Mouse (Mus musculus) lung, embryonic 16.5 days (tissue): ENCODE measurements around the gene Agtrap. TPM values are rescaled to one million over a fixed set of nuclear protein-coding genes. Genes with fewer than 3 reads are reported as not detected.

Source experiments
- ATAC-seq: fragments of 200-750 bp; cut with Nextera tagmentation; 2 replicates; pipeline ENCODE4 v1.8.0; 2017; ENCODE audit warnings: low read depth, mild to moderate bottlenecking, moderate library complexity
- H3K27ac ChIP-seq: fragments of 300-500 bp; sonication (generic); 2 replicates; pipeline ENCODE4 v1.5.1; 2014; ENCODE audit warnings: mild to moderate bottlenecking, control low read depth, low read length
- H3K27me3 ChIP-seq: fragments of 300-500 bp; sonication (generic); 2 replicates; pipeline ENCODE4 v1.6.1; 2014; ENCODE audit warnings: low read depth, low read length, mixed read lengths; ENCODE audit not compliant: control insufficient read depth, insufficient read depth
- H3K36me3 ChIP-seq: fragments of 300-500 bp; sonication (generic); 2 replicates; pipeline ENCODE4 v1.6.1; 2014; ENCODE audit warnings: low read length; ENCODE audit not compliant: control insufficient read depth, insufficient read depth
- H3K4me1 ChIP-seq: fragments of 300-500 bp; sonication (generic); replicated peaks from 2 replicates; pipeline ENCODE4 v1.6.1; 2014; ENCODE audit warnings: low read length, mixed read lengths; ENCODE audit not compliant: control insufficient read depth, insufficient read depth
- H3K4me2 ChIP-seq: fragments of 300-500 bp; sonication (generic); 2 replicates; pipeline ENCODE4 v1.6.1; 2014; ENCODE audit warnings: low read depth, low read length, control low read depth
- H3K4me3 ChIP-seq: fragments of 300-500 bp; sonication (generic); 2 replicates; pipeline ENCODE4 v1.5.1; 2014; ENCODE audit warnings: mild to moderate bottlenecking, low read length, control low read depth
- H3K9ac ChIP-seq: fragments of 300-500 bp; sonication (generic); 2 replicates; pipeline ENCODE4 v1.6.1; 2014; ENCODE audit warnings: low read length, control low read depth
- H3K9me3 ChIP-seq: fragments of 300-500 bp; sonication (generic); 2 replicates; pipeline ENCODE4 v1.6.1; 2016; ENCODE audit warnings: low read length; ENCODE audit not compliant: control insufficient read depth
- WGBS: fragments of 180-500 bp; shearing (Covaris S2); extraction: QIAGEN DNeasy Blood & Tissue Kit; methylation state at CpG from one replicate; pipeline ENCODE4 v1.1.7; 2014; 5-methylcytosine and 5-hydroxymethylcytosine counted together
- polyA plus RNA-seq: library from polyadenylated mRNA; unstranded; fragments of >200 nt; fragmentation: Nextera tagmentation; extraction: Ambion mirVana; gene quantifications from 2 replicates; pipeline ENCODE4 v1.2.1, GENCODE M21; 2015

Gene Agtrap
- polyA plus RNA-seq, 1 experiment from 2014 or later, result 16.3 TPM

DNA sequence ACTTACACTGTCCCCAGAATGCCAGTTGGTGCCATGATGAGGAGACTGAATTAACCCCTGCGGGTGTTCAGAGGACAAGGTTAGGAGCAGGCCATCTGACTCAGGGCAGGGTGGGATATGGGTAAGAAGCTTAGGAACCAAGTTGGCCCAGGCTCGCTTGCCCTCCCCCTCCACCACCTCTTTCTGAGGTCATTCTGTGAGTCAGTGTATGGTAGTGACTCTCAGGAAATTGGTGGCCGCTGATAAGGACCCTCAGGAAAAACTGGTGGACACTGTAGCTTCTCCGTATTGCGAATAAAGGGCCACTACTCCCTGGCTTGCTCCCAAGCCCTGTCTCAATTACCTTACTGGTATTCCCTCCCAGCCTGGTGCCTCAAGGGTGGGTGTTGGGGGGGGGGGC lies 21.4 kb upstream of the Agtrap start:
- Histone ChIP-seq H3K9ac (no peak overlapping the region), H3K27ac (no peak overlapping the region), H3K4me2 (no peak overlapping the region), H3K36me3 (no peaks in the 10 kb centered on the region), H3K4me1 (peaks cover 11% of the 10 kb centered on the region; the same call in 1 of the 2 replicates), H3K4me3 (no peak overlapping the region), H3K9me3 (no peaks in the 10 kb centered on the region), H3K27me3 (no peaks in the 10 kb centered on the region; the same call in 1 of the 2 replicates)
- whole genome bisulfite sequencing, result 74% methylated on average over 5 of the region's 5 CpGs
- ATAC-seq, result no peak

GRCm38 (mm10) chr4:148108565-148109100 lies 20.8 kb upstream of the Agtrap start:
- peaks cover 11% of the 10 kb centered on the region; the same call in 1 of the 2 replicates for H3K4me1 ChIP-seq
- 33% methylated on average over 7 of the region's 7 CpGs for WGBS
- H3K4me3 ChIP-seq, result no peak overlapping the region
- ATAC-seq, result no peak
- H3K4me2 ChIP-seq, result no peak overlapping the region
- H3K27ac ChIP-seq, result no peak overlapping the region
- H3K9me3 ChIP-seq, result no peaks in the 10 kb centered on the region
- H3K36me3 ChIP-seq, result no peaks in the 10 kb centered on the region
- H3K9ac ChIP-seq, result no peak overlapping the region
- H3K27me3 ChIP-seq, result no peaks in the 10 kb centered on the region; the same call in 1 of the 2 replicates

DNA sequence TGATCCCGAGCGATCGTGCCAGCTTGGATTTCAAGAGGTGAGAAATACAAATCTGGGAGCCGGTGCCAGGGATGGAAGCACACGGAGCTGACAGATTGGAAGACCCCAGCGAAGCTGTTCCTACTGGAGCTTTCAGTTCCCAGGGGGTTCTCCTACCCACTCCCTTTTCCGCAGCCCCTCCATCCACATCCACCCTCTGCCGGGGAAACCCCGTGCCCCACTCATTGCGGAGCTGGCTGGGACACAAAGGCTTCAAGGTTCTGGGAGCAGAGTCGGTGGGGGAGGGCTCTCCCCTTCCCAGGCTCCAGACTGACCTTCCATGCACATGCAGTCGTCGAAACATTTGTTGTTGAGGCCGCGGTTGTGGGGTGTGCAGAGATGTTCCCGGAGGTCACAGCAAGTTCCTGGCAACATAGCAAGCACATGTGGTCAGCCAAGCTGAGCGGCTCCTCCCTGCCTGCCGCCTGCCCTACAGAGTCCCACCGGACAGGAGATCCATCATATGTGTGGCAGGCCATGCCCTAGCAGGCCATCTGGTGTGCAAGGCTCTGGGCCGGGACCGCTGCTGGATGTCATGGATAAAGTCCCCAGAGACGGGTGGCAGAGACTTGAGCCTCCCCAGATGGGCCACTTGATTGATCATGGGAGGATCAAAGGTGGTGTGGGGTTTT lies 19.9 kb upstream of the Agtrap start:
- ATAC-seq, result peak; percentile 57; the same call in 1 of the 2 replicates
- no peaks in the 10 kb centered on the region for H3K9me3 ChIP-seq
- no peaks in the 10 kb centered on the region for H3K36me3 ChIP-seq
- no peaks in the 10 kb centered on the region; the same call in 1 of the 2 replicates for H3K27me3 ChIP-seq
- 25% methylated on average over 22 of the region's 22 CpGs for WGBS
- peak overlapping the region; percentile 21 for H3K4me2 ChIP-seq
- H3K4me3 ChIP-seq, result no peak overlapping the region
- H3K4me1 ChIP-seq, result peaks cover 11% of the 10 kb centered on the region; the same call in 1 of the 2 replicates
- no peak overlapping the region for H3K27ac ChIP-seq
- no peak overlapping the region for H3K9ac ChIP-seq

DNA sequence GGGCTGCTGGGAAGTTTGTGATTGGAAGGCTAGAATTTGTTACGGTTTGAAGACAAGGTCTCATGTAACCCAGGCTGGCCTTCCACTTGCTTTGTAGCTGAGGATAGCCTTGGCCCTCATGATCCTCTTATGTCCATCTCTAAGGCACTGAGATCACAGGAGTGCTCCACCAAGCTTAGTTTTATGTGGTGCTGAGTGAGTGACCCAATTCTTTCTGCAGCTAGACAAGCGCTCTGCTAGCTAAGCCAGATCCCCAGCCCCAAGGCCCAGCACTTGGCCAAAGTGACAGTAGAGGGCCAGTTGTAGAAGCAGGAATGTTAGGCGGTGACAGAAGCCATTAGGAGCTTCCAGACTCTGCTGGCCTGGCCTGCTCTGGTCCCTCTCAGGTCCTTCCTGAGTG lies 16.3 kb upstream of the Agtrap start:
- no peak for ATAC-seq
- Histone ChIP-seq H3K9me3 (no peaks in the 10 kb centered on the region), H3K4me3 (no peak overlapping the region), H3K4me2 (no peak overlapping the region), H3K36me3 (no peaks in the 10 kb centered on the region), H3K9ac (no peak overlapping the region), H3K4me1 (peaks cover 15% of the 10 kb centered on the region; the same call in 1 of the 2 replicates), H3K27me3 (no peaks in the 10 kb centered on the region; the same call in 1 of the 2 replicates), H3K27ac (no peak overlapping the region)
- 81% methylated on average over 3 of the region's 3 CpGs for WGBS

DNA sequence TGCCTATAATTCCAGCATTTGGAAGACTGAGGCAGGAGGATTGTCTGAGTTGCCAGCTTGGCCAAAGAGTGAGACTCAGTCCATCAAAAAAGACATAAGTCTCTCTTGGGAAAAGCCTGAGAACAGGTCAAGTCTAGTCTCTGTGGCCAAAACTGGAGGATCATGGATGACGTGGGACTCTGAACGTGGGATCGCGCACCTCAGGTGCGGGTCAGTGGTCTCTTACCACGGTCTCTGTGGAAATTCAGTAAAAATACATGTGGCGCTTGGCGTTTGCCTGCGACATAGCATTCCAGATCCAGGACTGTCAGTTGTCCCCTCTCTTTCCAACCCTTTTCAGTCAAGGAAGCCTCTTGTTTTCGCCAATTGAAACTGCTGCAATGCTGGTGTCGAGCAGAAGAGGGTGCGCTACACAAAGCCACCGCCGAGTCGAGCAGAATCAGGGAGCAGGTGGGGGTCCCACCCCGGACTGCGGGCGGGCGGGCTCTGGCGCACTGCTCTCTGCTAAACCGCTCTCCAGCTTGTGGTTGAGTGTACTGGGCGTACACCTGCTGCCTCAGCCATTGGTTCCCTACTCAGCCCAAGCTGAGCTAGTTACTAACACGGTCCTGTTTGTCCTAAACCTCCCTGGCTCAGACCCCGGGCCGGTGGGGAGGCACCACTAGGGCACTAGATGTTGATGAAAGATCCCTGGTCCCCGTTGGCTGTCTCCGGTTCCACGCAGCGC lies 14.1 kb upstream of the Agtrap start:
- peak; percentile 83 for ATAC-seq
- Histone ChIP-seq H3K9ac (peak overlapping the region; percentile 49), H3K4me2 (peak overlapping the region; percentile 56), H3K4me1 (0 out of 2 replicates have a peak, but pooled peaks cover 3% of the 10 kb centered on the region), H3K27me3 (no peaks in the 10 kb centered on the region), H3K27ac (no peak overlapping the region), H3K9me3 (no peaks in the 10 kb centered on the region), H3K36me3 (no peaks in the 10 kb centered on the region), H3K4me3 (peak overlapping the region; percentile 34)
- WGBS, result 16% methylated on average over 29 of the region's 29 CpGs

DNA sequence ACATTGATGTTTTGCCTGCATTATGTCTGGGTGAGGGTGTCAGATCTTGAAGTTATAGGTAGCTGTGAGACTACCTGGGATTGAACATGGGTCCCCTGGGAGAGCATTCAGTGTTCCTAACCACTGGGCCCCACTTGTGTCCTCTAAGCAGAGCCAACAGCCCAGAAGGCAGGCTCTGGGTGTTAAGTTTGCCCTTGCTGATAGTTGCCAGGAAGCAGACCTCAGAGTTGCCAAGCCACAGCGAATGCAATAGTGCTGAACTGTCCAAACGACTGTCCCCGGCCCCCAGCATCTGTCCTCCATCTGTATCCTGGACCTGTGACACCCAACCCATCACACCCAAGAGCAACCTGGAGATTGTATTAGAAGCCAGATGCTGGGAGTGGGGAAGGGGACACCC lies 10.8 kb upstream of the Agtrap start:
- Histone ChIP-seq H3K9ac (no peak overlapping the region), H3K27me3 (no peaks in the 10 kb centered on the region), H3K4me2 (no peak overlapping the region), H3K9me3 (no peaks in the 10 kb centered on the region), H3K27ac (no peak overlapping the region), H3K4me1 (0 out of 2 replicates have a peak, but pooled peaks cover 3% of the 10 kb centered on the region), H3K4me3 (no peak overlapping the region), H3K36me3 (no peaks in the 10 kb centered on the region)
- ATAC-seq, result no peak
- 51% methylated on average over 3 of the region's 3 CpGs for whole genome bisulfite sequencing

GRCm38 (mm10) chr4:148097936-148098335 lies 10.1 kb upstream of the Agtrap start:
- no peak overlapping the region for H3K9ac ChIP-seq
- no peak overlapping the region for H3K4me2 ChIP-seq
- H3K36me3 ChIP-seq, result no peaks in the 10 kb centered on the region
- no peak overlapping the region for H3K4me3 ChIP-seq
- H3K27ac ChIP-seq, result no peak overlapping the region
- WGBS, result 89% methylated on average over 2 of the region's 2 CpGs
- 0 out of 2 replicates have a peak, but pooled peaks cover 3% of the 10 kb centered on the region for H3K4me1 ChIP-seq
- ATAC-seq, result no peak
- no peaks in the 10 kb centered on the region for H3K27me3 ChIP-seq
- H3K9me3 ChIP-seq, result no peaks in the 10 kb centered on the region

GRCm38 (mm10) chr4:148095081-148095480 lies 7.2 kb upstream of the Agtrap start:
- H3K9ac ChIP-seq, result no peak overlapping the region
- WGBS, result 62% methylated on average over 4 of the region's 4 CpGs
- no peaks in the 10 kb centered on the region for H3K36me3 ChIP-seq
- no peak overlapping the region for H3K4me3 ChIP-seq
- no peaks in the 10 kb centered on the region for H3K27me3 ChIP-seq
- no peaks in the 10 kb centered on the region for H3K9me3 ChIP-seq
- no peak overlapping the region for H3K4me2 ChIP-seq
- ATAC-seq, result no peak
- H3K27ac ChIP-seq, result no peak overlapping the region
- H3K4me1 ChIP-seq, result no peaks in the 10 kb centered on the region

DNA sequence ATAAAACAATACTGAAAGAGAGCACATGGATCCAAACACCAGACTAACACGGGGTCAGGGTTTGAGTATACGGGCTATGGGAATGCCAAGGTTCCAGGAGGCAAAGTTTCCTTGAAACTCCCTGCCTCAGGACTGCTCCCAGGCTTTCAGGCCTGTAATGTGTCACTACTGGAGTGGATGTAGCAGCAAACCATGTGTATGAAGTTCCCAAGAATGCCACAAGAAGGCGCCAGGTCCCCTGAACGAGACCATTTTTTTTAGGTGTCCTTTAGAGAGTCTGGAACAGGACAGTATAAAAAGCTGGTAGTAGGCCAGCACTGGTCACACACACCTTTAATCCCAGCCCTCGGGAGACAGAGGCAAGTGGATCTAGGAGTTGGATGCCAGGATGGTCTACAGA lies 6.3 kb upstream of the Agtrap start:
- Histone ChIP-seq H3K9me3 (no peaks in the 10 kb centered on the region), H3K9ac (no peak overlapping the region), H3K27ac (no peak overlapping the region), H3K27me3 (no peaks in the 10 kb centered on the region), H3K4me1 (no peaks in the 10 kb centered on the region), H3K4me2 (no peak overlapping the region), H3K4me3 (no peak overlapping the region), H3K36me3 (no peaks in the 10 kb centered on the region)
- 70% methylated on average over 5 of the region's 5 CpGs for WGBS
- ATAC-seq, result no peak
